Mouse (Mus musculus) kidney, adult 2 months (tissue): Measurements from ENCODE around the gene Dync1li2. TPM values are rescaled to one million over a fixed set of nuclear protein-coding genes. Genes with fewer than 3 reads are reported as not detected.

Source experiments
- DNase-seq: peaks from one replicate; pipeline ENCODE4 v3.0.0; 2021
- H3K27ac ChIP-seq: fragments of 200-500 bp; 2 replicates; pipeline ENCODE4 v1.5.1; 2012; ENCODE audit warnings: low read depth, low read length, control low read depth, inconsistent platforms; ENCODE audit not compliant: insufficient read depth
- H3K27me3 ChIP-seq: fragments of 200-500 bp; replicated peaks from 2 replicates; pipeline ENCODE4 v1.6.1; 2012; ENCODE audit warnings: mild to moderate bottlenecking, moderate library complexity, low read length, inconsistent platforms; ENCODE audit not compliant: control insufficient read depth, insufficient read depth
- H3K36me3 ChIP-seq: fragments of 200-500 bp; 2 replicates; pipeline ENCODE4 v1.6.1; 2012; ENCODE audit warnings: mild to moderate bottlenecking, moderate library complexity, low read length, inconsistent platforms; ENCODE audit not compliant: control insufficient read depth, insufficient read depth
- H3K4me1 ChIP-seq: fragments of 200-500 bp; 2 replicates; pipeline ENCODE4 v1.6.1; 2011; ENCODE audit warnings: low read length; ENCODE audit not compliant: control insufficient read depth, insufficient read depth
- H3K4me3 ChIP-seq: fragments of 200-500 bp; 2 replicates; pipeline ENCODE4 v1.5.1; 2011; ENCODE audit warnings: mild to moderate bottlenecking, low read depth, low read length, control low read depth; ENCODE audit not compliant: insufficient read depth
- CTCF ChIP-seq: fragments of 200-500 bp; conservative IDR thresholded peaks from 2 replicates; pipeline ENCODE4 v1.5.1; 2011; ENCODE audit warnings: low read depth, mild to moderate bottlenecking, control low read depth, low read length, moderate library complexity, mixed read lengths; ENCODE audit not compliant: insufficient read depth, insufficient read length
- POLR2A ChIP-seq: fragments of 200-500 bp; IDR thresholded peaks from one replicate; pipeline ENCODE4 v1.6.1; 2011; ENCODE audit warnings: low read depth, low read length, control low read depth
- WGBS: fragments of 180-500 bp; shearing (Covaris S2); methylation state at CpG from one replicate; pipeline ENCODE4 v1.1.7; 2018; 5-methylcytosine and 5-hydroxymethylcytosine counted together
- polyA plus RNA-seq: library from polyadenylated mRNA; depleted of rRNA; stranded (reverse); fragments of >200 nt; gene quantifications from 2 replicates; pipeline ENCODE4 v1.2.3, GENCODE M21; 2012

Dync1li2 gene
- polyA plus RNA-seq, 1 experiment = 20.3 TPM

- Histone ChIP-seq H3K27me3 (no peaks in the 10 kb centered on the region), H3K4me3 (no peak overlapping the region), H3K4me1 (peaks cover 39% of the 10 kb centered on the region), H3K36me3 (no peaks in the 10 kb centered on the region), H3K27ac (peak overlapping the region; percentile 73)
- TF ChIP-seq CTCF (no peak), POLR2A (no peak)
- WGBS = 40% methylated on average over 2 of the region's 2 CpGs
- peak; percentile 33 for DNase-seq
These were observed 59.6 kb downstream of the Dync1li2 start for GRCm38 (mm10) chr8:104383296-104383695.

DNA sequence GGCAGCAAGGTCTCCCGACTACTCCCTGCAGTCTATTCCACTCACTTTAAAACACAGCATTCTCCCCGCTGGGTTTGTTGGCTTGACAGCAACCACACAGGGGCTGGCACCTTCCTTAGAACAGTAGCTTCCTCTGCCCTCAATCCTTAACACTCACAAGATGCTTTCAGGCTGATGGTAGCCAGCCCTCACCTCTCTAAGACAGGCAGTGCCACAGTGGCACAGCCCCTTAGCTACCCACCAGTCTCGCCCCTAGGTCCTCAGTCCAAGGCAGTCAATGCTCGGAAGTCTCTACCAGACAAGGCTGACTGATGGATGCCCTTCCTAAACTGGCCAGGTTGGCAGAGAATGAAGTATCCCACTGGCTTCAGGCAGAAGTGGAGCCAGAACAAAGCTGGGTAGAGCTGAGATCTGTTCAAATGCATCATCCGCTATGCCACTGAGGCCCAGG is 61.9 kb downstream of the Dync1li2 start:
- H3K36me3 ChIP-seq = no peaks in the 10 kb centered on the region
- no peak overlapping the region for H3K4me3 ChIP-seq
- no peaks in the 10 kb centered on the region for H3K27me3 ChIP-seq
- no peak for TF ChIP-seq POLR2A
- no peak for TF ChIP-seq CTCF
- no peak for DNase-seq
- H3K4me1 ChIP-seq = peaks cover 28% of the 10 kb centered on the region
- WGBS = 81% methylated on average over 5 of the region's 5 CpGs
- no peak overlapping the region for H3K27ac ChIP-seq

DNA sequence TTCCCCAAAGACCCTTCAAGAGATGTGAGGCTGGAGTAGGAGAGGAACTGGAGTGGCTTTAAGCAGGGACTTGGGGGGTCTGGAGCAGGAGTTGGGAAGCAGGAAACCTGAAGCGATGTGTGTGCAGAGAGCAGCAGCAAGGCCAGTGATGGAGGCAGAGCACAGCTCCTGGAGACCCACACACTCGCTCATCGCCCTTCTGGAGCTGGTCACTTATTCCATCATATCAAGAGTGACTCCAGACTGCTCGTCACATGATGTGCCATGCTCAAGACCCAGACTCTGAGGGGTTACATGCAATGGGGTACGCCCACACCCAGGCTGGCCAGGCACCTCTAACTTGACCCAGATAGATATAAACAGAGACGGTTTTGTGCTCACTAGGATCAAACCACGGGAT is 62.6 kb downstream of the Dync1li2 start:
- H3K27ac ChIP-seq = no peak overlapping the region
- no peak for DNase-seq
- H3K4me3 ChIP-seq = no peak overlapping the region
- no peaks in the 10 kb centered on the region for H3K36me3 ChIP-seq
- peaks cover 32% of the 10 kb centered on the region for H3K4me1 ChIP-seq
- TF ChIP-seq CTCF (no peak), POLR2A (no peak)
- H3K27me3 ChIP-seq = no peaks in the 10 kb centered on the region
- WGBS = 84% methylated on average over 7 of the region's 7 CpGs

DNA sequence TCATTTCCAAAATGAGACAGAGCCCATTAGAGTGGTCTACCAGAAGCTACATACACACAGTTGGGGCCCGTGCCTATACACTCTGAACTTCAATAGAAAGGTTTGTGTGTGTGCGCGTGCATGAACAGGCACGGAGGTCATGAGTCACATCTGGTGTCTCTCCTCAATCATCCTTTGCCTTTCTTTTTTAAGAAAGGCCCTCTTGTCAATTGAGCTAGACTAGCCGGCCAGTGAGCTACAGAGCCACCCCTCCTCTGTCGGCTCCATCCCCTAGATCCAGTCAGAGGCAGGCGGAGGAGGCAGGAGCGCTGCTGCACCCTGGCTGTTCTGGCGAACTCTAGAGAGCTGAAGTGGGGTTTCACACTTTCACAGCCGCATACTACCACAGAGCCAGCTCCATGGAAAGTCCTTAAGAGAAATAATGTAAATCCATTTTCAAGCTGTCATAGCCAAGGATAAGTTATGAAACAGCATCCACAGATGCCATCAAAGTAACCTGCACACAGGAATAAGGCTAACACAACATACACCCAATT is 63.5 kb downstream of the Dync1li2 start:
- H3K27ac ChIP-seq = no peak overlapping the region
- TF ChIP-seq CTCF (no peak), POLR2A (no peak)
- WGBS = 79% methylated on average over 10 of the region's 10 CpGs
- H3K27me3 ChIP-seq = no peaks in the 10 kb centered on the region
- H3K4me3 ChIP-seq = no peak overlapping the region
- H3K4me1 ChIP-seq = peaks cover 37% of the 10 kb centered on the region
- H3K36me3 ChIP-seq = no peaks in the 10 kb centered on the region
- no peak for DNase-seq

GRCm38 (mm10) chr8:104376669-104377068 is 66.2 kb downstream of the Dync1li2 start:
- H3K4me3 ChIP-seq = no peak overlapping the region
- no peaks in the 10 kb centered on the region for H3K27me3 ChIP-seq
- TF ChIP-seq POLR2A (no peak), CTCF (no peak)
- 69% methylated on average over 11 of the region's 11 CpGs for WGBS
- DNase-seq = no peak
- no peaks in the 10 kb centered on the region for H3K36me3 ChIP-seq
- H3K27ac ChIP-seq = no peak overlapping the region
- H3K4me1 ChIP-seq = peaks cover 25% of the 10 kb centered on the region

- WGBS = 54% methylated on average over 5 of the region's 5 CpGs
- peak overlapping the region; percentile 28 for H3K27ac ChIP-seq
These were observed 66.9 kb downstream of the Dync1li2 start for GRCm38 (mm10) chr8:104375959-104376358.

GRCm38 (mm10) chr8:104374864-104375846 is 67.7 kb downstream of the Dync1li2 start:
- no peak overlapping the region for H3K4me3 ChIP-seq
- peak; percentile 95 for DNase-seq
- H3K27ac ChIP-seq = peak overlapping the region; percentile 28
- H3K36me3 ChIP-seq = no peaks in the 10 kb centered on the region
- TF ChIP-seq POLR2A (no peak), CTCF (no peak)
- no peaks in the 10 kb centered on the region for H3K27me3 ChIP-seq
- peaks cover 31% of the 10 kb centered on the region for H3K4me1 ChIP-seq
- 17% methylated on average over 14 of the region's 14 CpGs for WGBS

More at GRCm38 (mm10) chr8:104375959-104376358, 66.9 kb downstream of the Dync1li2 start:
- Histone ChIP-seq H3K4me1 (peaks cover 25% of the 10 kb centered on the region), H3K27me3 (no peaks in the 10 kb centered on the region), H3K4me3 (no peak overlapping the region), H3K36me3 (no peaks in the 10 kb centered on the region)
- DNase-seq = no peak
- TF ChIP-seq POLR2A (no peak), CTCF (no peak)
